Mouse (Mus musculus) thymus, adult 2 months (tissue): ENCODE measurements around the gene Olfr986. TPM values are rescaled to one million over a fixed set of nuclear protein-coding genes. Genes with fewer than 3 reads are reported as not detected.

Source experiments
- DNase-seq: peaks from one replicate; pipeline ENCODE4 v3.0.0; 2021
- H3K27ac ChIP-seq: fragments of 200-500 bp; 2 replicates; pipeline ENCODE4 v1.5.1; 2012; ENCODE audit warnings: low read length, control low read depth; ENCODE audit not compliant: control insufficient read depth, insufficient read depth
- H3K27me3 ChIP-seq: fragments of 200-500 bp; 2 replicates; pipeline ENCODE4 v1.6.1; 2012; ENCODE audit warnings: mild to moderate bottlenecking, low read length, moderate library complexity, mixed read lengths; ENCODE audit not compliant: control insufficient read depth, insufficient read depth
- H3K36me3 ChIP-seq: fragments of 200-500 bp; 2 replicates; pipeline ENCODE4 v1.6.1; 2012; ENCODE audit warnings: mild to moderate bottlenecking, low read length, moderate library complexity; ENCODE audit not compliant: control insufficient read depth, insufficient read depth
- H3K4me1 ChIP-seq: fragments of 200-500 bp; replicated peaks from 2 replicates; pipeline ENCODE4 v1.6.1; 2012; ENCODE audit warnings: low read length; ENCODE audit not compliant: control insufficient read depth, insufficient read depth
- H3K4me3 ChIP-seq: fragments of 200-500 bp; 2 replicates; pipeline ENCODE4 v1.5.1; 2012; ENCODE audit warnings: mild to moderate bottlenecking, low read length, control low read depth, moderate library complexity; ENCODE audit not compliant: control insufficient read depth, insufficient read depth
- CTCF ChIP-seq: fragments of 200-500 bp; IDR thresholded peaks from 2 replicates; pipeline ENCODE4 v1.5.1; 2012; ENCODE audit warnings: mild to moderate bottlenecking, control low read depth, low read length, moderate library complexity, borderline replicate concordance; ENCODE audit not compliant: control insufficient read depth, poor library complexity, insufficient read depth; ENCODE audit errors: extremely low read depth
- POLR2A ChIP-seq: fragments of 200-500 bp; IDR thresholded peaks from 2 replicates; pipeline ENCODE4 v1.6.1; 2012; ENCODE audit warnings: mild to moderate bottlenecking, low read length, control low read depth, moderate library complexity; ENCODE audit not compliant: control insufficient read depth, poor library complexity, insufficient read depth; ENCODE audit errors: extremely low read depth
- WGBS: fragments of 180-500 bp; shearing (Covaris S2); methylation state at CpG from one replicate; pipeline ENCODE4 v1.1.7; 2018; 5-methylcytosine and 5-hydroxymethylcytosine counted together
- polyA plus RNA-seq: library from polyadenylated mRNA; depleted of rRNA; stranded (reverse); fragments of >200 nt; gene quantifications from 2 replicates; pipeline ENCODE4 v1.2.3, GENCODE M21; 2012

The Olfr986 gene
- polyA plus RNA-seq, 1 experiment = not detected

GRCm38 (mm10) chr9:40210744-40211143, 30.0 kb downstream of the Olfr986 start:
- H3K4me3 ChIP-seq = no peak overlapping the region
- no peaks in the 10 kb centered on the region for H3K36me3 ChIP-seq
- TF ChIP-seq CTCF (no peak), POLR2A (no peak)
- H3K27me3 ChIP-seq = no peaks in the 10 kb centered on the region
- no peak overlapping the region for H3K27ac ChIP-seq
- DNase-seq = no peak
- no peaks in the 10 kb centered on the region for H3K4me1 ChIP-seq
- WGBS = 92% methylated on average over 2 of the region's 2 CpGs

GRCm38 (mm10) chr9:40214058-40214457, 33.3 kb downstream of the Olfr986 start:
- no peaks in the 10 kb centered on the region for H3K36me3 ChIP-seq
- WGBS = 97% methylated on average over 5 of the region's 5 CpGs
- DNase-seq = no peak

GRCm38 (mm10) chr9:40216651-40217050, 35.9 kb downstream of the Olfr986 start:
- Histone ChIP-seq H3K4me3 (no peak overlapping the region), H3K27ac (no peak overlapping the region), H3K36me3 (no peaks in the 10 kb centered on the region), H3K27me3 (no peaks in the 10 kb centered on the region), H3K4me1 (no peaks in the 10 kb centered on the region)
- DNase-seq = no peak
- WGBS = 88% methylated on average over 4 of the region's 4 CpGs
- TF ChIP-seq POLR2A = no peak
- no peak for TF ChIP-seq CTCF

More at GRCm38 (mm10) chr9:40214058-40214457, 33.3 kb downstream of the Olfr986 start:
- no peak overlapping the region for H3K27ac ChIP-seq
- no peaks in the 10 kb centered on the region for H3K4me1 ChIP-seq
- TF ChIP-seq CTCF (no peak), POLR2A (no peak)
- no peaks in the 10 kb centered on the region for H3K27me3 ChIP-seq
- no peak overlapping the region for H3K4me3 ChIP-seq

GRCm38 (mm10) chr9:40224289-40224688, 43.6 kb downstream of the Olfr986 start:
- WGBS = 74% methylated on average over 4 of the region's 4 CpGs
- DNase-seq = no peak
- no peaks in the 10 kb centered on the region for H3K36me3 ChIP-seq
- H3K4me3 ChIP-seq = no peak overlapping the region
- no peak overlapping the region for H3K27ac ChIP-seq
- TF ChIP-seq POLR2A (no peak), CTCF (no peak)
- no peaks in the 10 kb centered on the region for H3K27me3 ChIP-seq
- no peaks in the 10 kb centered on the region for H3K4me1 ChIP-seq

- no peak overlapping the region for H3K27ac ChIP-seq
- DNase-seq = no peak
- WGBS = 60% methylated on average over 10 of the region's 10 CpGs
- no peak overlapping the region for H3K4me3 ChIP-seq
- no peaks in the 10 kb centered on the region for H3K36me3 ChIP-seq
- no peaks in the 10 kb centered on the region for H3K4me1 ChIP-seq
- TF ChIP-seq POLR2A (no peak), CTCF (no peak)
- H3K27me3 ChIP-seq = no peaks in the 10 kb centered on the region
Measured at GRCm38 (mm10) chr9:40227874-40228789, 47.4 kb downstream of the Olfr986 start.

GRCm38 (mm10) chr9:40228804-40229331, 48.1 kb downstream of the Olfr986 start:
- H3K4me1 ChIP-seq = no peaks in the 10 kb centered on the region
- no peaks in the 10 kb centered on the region for H3K27me3 ChIP-seq
- no peak overlapping the region for H3K27ac ChIP-seq
- TF ChIP-seq POLR2A (no peak), CTCF (no peak)
- no peak overlapping the region for H3K4me3 ChIP-seq
- no peak for DNase-seq
- H3K36me3 ChIP-seq = no peaks in the 10 kb centered on the region
- 24% methylated on average over 6 of the region's 6 CpGs for WGBS
